Mouse (Mus musculus) CH12.LX (cell line): ENCODE measurements at regions not wholly inside any gene's neighbourhood (a gene's known extent, or its start where the extent isn't known, plus 50 kb on each side); places are given as distances from the start of the nearest gene placed in this dataset.

Experiments used
- DNase-seq: peaks from one replicate; pipeline ENCODE4 v3.0.0-alpha.2; 2013; ENCODE audit errors: extremely low read depth
- H3K27ac ChIP-seq: 2 replicates; pipeline ENCODE4 v1.5.1; 2012; ENCODE audit warnings: low read depth, mild to moderate bottlenecking, control low read depth, moderate library complexity; ENCODE audit not compliant: insufficient read depth
- H3K27me3 ChIP-seq: replicated peaks from 2 replicates; pipeline ENCODE3; 2012; ENCODE audit warnings: inconsistent platforms
- H3K36me3 ChIP-seq, 2 experiments: replicated peaks in 1 of 2; 2 replicates each; pipeline versions ENCODE3 to v1.6.1; 2012; ENCODE audit warnings: inconsistent platforms in 1 of 2, low read length in 1 of 2, mild to moderate bottlenecking in 1 of 2, mixed read lengths in 1 of 2, moderate library complexity in 1 of 2; ENCODE audit not compliant: control insufficient read depth in 1 of 2, insufficient read depth in 1 of 2
- H3K4me1 ChIP-seq, 2 experiments: 2 replicates each; pipeline ENCODE4 v1.6.1; 2012; ENCODE audit warnings: inconsistent platforms in 1 of 2, moderate library complexity in 1 of 2; ENCODE audit not compliant: insufficient read depth in 2 of 2, control insufficient read depth in 1 of 2
- H3K4me2 ChIP-seq: 2 replicates; pipeline ENCODE4 v1.6.1; 2012; ENCODE audit warnings: low read depth, mild to moderate bottlenecking, control low read depth; ENCODE audit not compliant: poor library complexity, insufficient read depth, severe bottlenecking
- H3K4me3 ChIP-seq, 3 experiments: fragments of 150-350 bp in 1 of 3; sonication (generic) in 1 of 3; replicated peaks in 1 of 3; 2 replicates each; pipeline versions ENCODE3 to v1.5.1; 2011 to 2012; ENCODE audit warnings: low read depth in 2 of 3, low read length in 2 of 3, mild to moderate bottlenecking in 2 of 3, moderate library complexity in 2 of 3, control low read depth in 1 of 3, improper control_type of control experiment in 1 of 3, inconsistent platforms in 1 of 3, mixed read lengths in 1 of 3; ENCODE audit not compliant: poor library complexity in 1 of 3
- H3K79me2 ChIP-seq: replicated peaks from 2 replicates; pipeline ENCODE4 v1.6.1; 2012; ENCODE audit warnings: mild to moderate bottlenecking, moderate library complexity; ENCODE audit not compliant: control insufficient read depth, poor library complexity, insufficient read depth, severe bottlenecking; ENCODE audit errors: extremely low read depth
- H3K9ac ChIP-seq: 2 replicates; pipeline ENCODE4 v1.6.1; 2012; ENCODE audit warnings: low read depth, mild to moderate bottlenecking, control low read depth, moderate library complexity; ENCODE audit not compliant: insufficient read depth
- H3K9me3 ChIP-seq: replicated peaks from 2 replicates; pipeline ENCODE3; 2012; ENCODE audit warnings: low read length, inconsistent platforms, mixed read lengths
- CHD2 ChIP-seq: IDR thresholded peaks from 2 replicates; pipeline ENCODE4 v1.6.1; 2011; ENCODE audit warnings: low read length, improper control_type of control experiment
- CTCF ChIP-seq, 2 experiments: IDR thresholded peaks in 1 of 2; conservative IDR thresholded peaks in 1 of 2; 2 replicates each; pipeline ENCODE4 v1.5.1; 2011 to 2012; ENCODE audit warnings: low read depth in 2 of 2, low read length in 2 of 2, improper control_type of control experiment in 1 of 2, inconsistent platforms in 1 of 2, mild to moderate bottlenecking in 1 of 2, moderate library complexity in 1 of 2
- E2F4 ChIP-seq: IDR thresholded peaks from 2 replicates; pipeline ENCODE4 v1.6.1; 2011; ENCODE audit warnings: low read depth, low read length, improper control_type of control experiment; ENCODE audit not compliant: insufficient replicate concordance
- ELF1 ChIP-seq: IDR thresholded peaks from 2 replicates; pipeline ENCODE4 v1.6.1; 2014; ENCODE audit warnings: low read depth, mild to moderate bottlenecking, inconsistent platforms, low read length, improper control_type of control experiment
- EP300 ChIP-seq: IDR thresholded peaks from 2 replicates; pipeline ENCODE4 v1.6.1; 2011; ENCODE audit warnings: low read length, improper control_type of control experiment
- ETS1 ChIP-seq: conservative IDR thresholded peaks from 2 replicates; pipeline ENCODE4 v1.6.1; 2012; ENCODE audit warnings: low read depth, mild to moderate bottlenecking, inconsistent platforms, low read length, improper control_type of control experiment, moderate library complexity
- IRF4 ChIP-seq: IDR thresholded peaks from 2 replicates; pipeline ENCODE4 v1.6.1; 2014; ENCODE audit warnings: low read depth, mild to moderate bottlenecking, inconsistent platforms, low read length, improper control_type of control experiment
- JUN ChIP-seq: IDR thresholded peaks from 2 replicates; pipeline ENCODE4 v1.6.1; 2011; ENCODE audit warnings: low read depth, mild to moderate bottlenecking, low read length, improper control_type of control experiment, moderate library complexity; ENCODE audit not compliant: insufficient read depth
- JUND ChIP-seq: conservative IDR thresholded peaks from 2 replicates; pipeline ENCODE4 v1.6.1; 2011; ENCODE audit warnings: low read depth, low read length, improper control_type of control experiment
- KAT2A ChIP-seq: IDR thresholded peaks from 2 replicates; pipeline ENCODE4 v1.6.1; 2012; ENCODE audit warnings: low read length, improper control_type of control experiment, inconsistent platforms; ENCODE audit not compliant: insufficient replicate concordance
- MAFK ChIP-seq: IDR thresholded peaks from 2 replicates; pipeline ENCODE4 v1.6.1; 2011; ENCODE audit warnings: low read length, improper control_type of control experiment; ENCODE audit not compliant: insufficient replicate concordance
- MAX ChIP-seq: IDR thresholded peaks from 2 replicates; pipeline ENCODE4 v1.6.1; 2011; ENCODE audit warnings: low read length, improper control_type of control experiment
- MAZ ChIP-seq: IDR thresholded peaks from 2 replicates; pipeline ENCODE4 v1.6.1; 2012; ENCODE audit warnings: low read depth, mild to moderate bottlenecking, inconsistent platforms, low read length, improper control_type of control experiment, moderate library complexity
- MEF2A ChIP-seq: IDR thresholded peaks from 2 replicates; pipeline ENCODE4 v1.6.1; 2014; ENCODE audit warnings: low read depth, mild to moderate bottlenecking, inconsistent platforms, low read length, improper control_type of control experiment, borderline replicate concordance
- MYC ChIP-seq: IDR thresholded peaks from 2 replicates; pipeline ENCODE4 v1.6.1; 2011; ENCODE audit warnings: low read depth, mild to moderate bottlenecking, improper control_type of control experiment, low read length
- NELFE ChIP-seq: IDR thresholded peaks from 2 replicates; pipeline ENCODE4 v1.6.1; 2011; ENCODE audit warnings: low read depth, low read length, improper control_type of control experiment
- PAX5 ChIP-seq: IDR thresholded peaks from 2 replicates; pipeline ENCODE4 v1.6.1; 2012; ENCODE audit warnings: low read length, inconsistent platforms, mixed read lengths
- POLR2A ChIP-seq: IDR thresholded peaks from 2 replicates; pipeline ENCODE4 v1.6.1; 2011; ENCODE audit warnings: low read depth, mild to moderate bottlenecking, improper control_type of control experiment, low read length
- POLR2AphosphoS2 ChIP-seq: IDR thresholded peaks from 2 replicates; pipeline ENCODE4 v1.6.1; 2011; ENCODE audit warnings: low read depth, low read length, improper control_type of control experiment
- RAD21 ChIP-seq: IDR thresholded peaks from 2 replicates; pipeline ENCODE4 v1.6.1; 2011; ENCODE audit warnings: low read depth, mild to moderate bottlenecking, low read length, improper control_type of control experiment, moderate library complexity
- SMC3 ChIP-seq: IDR thresholded peaks from 2 replicates; pipeline ENCODE4 v1.6.1; 2011; ENCODE audit warnings: low read depth, low read length, improper control_type of control experiment
- TBP ChIP-seq: conservative IDR thresholded peaks from 2 replicates; pipeline ENCODE4 v1.6.1; 2011; ENCODE audit warnings: low read depth, low read length, improper control_type of control experiment
- UBTF ChIP-seq: IDR thresholded peaks from 2 replicates; pipeline ENCODE4 v1.6.1; 2012; ENCODE audit warnings: low read depth, mild to moderate bottlenecking, inconsistent platforms, low read length, improper control_type of control experiment, moderate library complexity
- USF1 ChIP-seq: IDR thresholded peaks from 2 replicates; pipeline ENCODE4 v1.6.1; 2014; ENCODE audit warnings: low read depth, mild to moderate bottlenecking, inconsistent platforms, low read length, improper control_type of control experiment
- USF2 ChIP-seq: conservative IDR thresholded peaks from 2 replicates; pipeline ENCODE4 v1.6.1; 2011; ENCODE audit warnings: low read depth, low read length, improper control_type of control experiment
- ZC3H11A ChIP-seq: IDR thresholded peaks from 2 replicates; pipeline ENCODE4 v1.6.1; 2012; ENCODE audit warnings: low read depth, mild to moderate bottlenecking, inconsistent platforms, low read length, improper control_type of control experiment
- ZKSCAN1 ChIP-seq: IDR thresholded peaks from 2 replicates; pipeline ENCODE4 v1.6.1; 2012; ENCODE audit warnings: low read depth, inconsistent platforms, low read length, improper control_type of control experiment, borderline replicate concordance
- ZNF384 ChIP-seq: IDR thresholded peaks from 2 replicates; pipeline ENCODE4 v1.6.1; 2012; ENCODE audit warnings: low read depth, low read length, improper control_type of control experiment, inconsistent platforms
- dilution Hi-C: fragments of 300-500 bp; cut with MboI; formaldehyde crosslinking; loops from 2 replicates; pipeline ENCODE4 v1.14.3; 2020; ENCODE audit warnings: low sequenced_read_pairs; ENCODE audit not compliant: extremely low pct_unique_long_range_greater_than_20kb, extremely low pct_ligation_motif_present
- in situ Hi-C: fragments of 300-500 bp; cut with MboI; formaldehyde crosslinking; loops from 3 replicates; pipeline ENCODE4 v1.14.3; 2019; ENCODE audit warnings: low sequenced_read_pairs, low pct_ligation_motif_present, low pct_unique_long_range_greater_than_20kb, mixed read lengths

DNA sequence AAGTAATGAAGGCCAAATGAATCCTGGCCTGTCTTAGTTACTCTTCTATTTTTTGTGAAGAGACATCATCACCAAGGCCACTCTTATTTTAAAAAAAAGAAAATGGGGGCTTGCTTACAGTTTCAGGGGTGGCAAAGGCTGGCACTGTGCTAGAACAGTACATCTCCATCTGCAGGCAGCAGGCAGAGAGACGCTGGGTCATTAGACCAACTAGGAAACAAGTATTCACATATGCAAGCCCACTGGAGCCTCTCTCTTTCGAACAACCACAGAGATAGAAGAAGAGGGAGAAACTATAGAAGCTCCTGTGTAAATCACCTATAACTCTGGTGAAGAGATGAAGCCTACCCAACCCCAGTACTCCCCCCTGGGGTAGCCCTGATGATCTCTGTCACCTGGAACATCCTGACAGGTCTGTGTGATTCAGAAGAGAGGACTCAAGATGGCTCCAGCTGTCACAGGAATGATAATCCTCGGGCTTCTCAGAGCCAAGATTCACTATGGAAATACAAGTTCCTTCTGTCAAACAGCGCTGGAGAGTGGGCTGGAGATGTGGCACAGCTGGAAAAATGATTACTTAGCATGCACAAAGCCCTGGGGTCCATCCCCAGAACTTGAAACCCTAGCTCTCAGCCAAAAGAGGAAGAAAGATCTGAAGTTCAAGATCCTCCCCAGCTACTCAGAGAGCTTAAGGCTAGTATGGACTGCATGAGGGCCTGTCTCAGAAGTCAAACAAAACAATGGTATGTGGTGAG is 395.8 kb downstream of the Actr3 start:
- Histone ChIP-seq H3K36me3 (no peaks in the 10 kb centered on the region), H3K9me3 (peaks cover 23% of the 10 kb centered on the region), H3K9ac (no peak overlapping the region), H3K4me3 (no peak overlapping the region), H3K27me3 (no peaks in the 10 kb centered on the region), H3K79me2 (no peaks in the 10 kb centered on the region), H3K4me2 (no peak overlapping the region), H3K27ac (no peak overlapping the region), H3K4me1 (no peaks in the 10 kb centered on the region)
- no peak for DNase-seq
- TF ChIP-seq JUND (no peak), PAX5 (no peak), KAT2A (no peak), USF2 (no peak), CTCF (conservative IDR thresholded peaks at IDR 0.05 in 1 of 2, IDR thresholded peaks at IDR 0.05 in 1 of 2; ENCODE audit: low read depth in 2 of 2, low read length in 2 of 2) (no peak), MAFK (no peak), RAD21 (no peak), SMC3 (no peak), ETS1 (no peak), CHD2 (no peak)
- in situ Hi-C loops = no loop called here
- dilution Hi-C loops = no loop called here

GRCm38 (mm10) chr1:125013301-125013700 is 422.2 kb downstream of the Actr3 start:
- TF ChIP-seq USF1 (no peak), USF2 (no peak), PAX5 (no peak), MAZ (no peak)
- no peak for DNase-seq
- Histone ChIP-seq H3K4me3 (no peak overlapping the region), H3K9ac (no peak overlapping the region), H3K27me3 (no peaks in the 10 kb centered on the region), H3K9me3 (peaks cover 27% of the 10 kb centered on the region), H3K4me2 (no peak overlapping the region), H3K79me2 (no peaks in the 10 kb centered on the region), H3K4me1 (no peaks in the 10 kb centered on the region), H3K27ac (no peak overlapping the region), H3K36me3 (no peaks in the 10 kb centered on the region)
- in situ Hi-C loops (no loop called here), dilution Hi-C loops (no loop called here)

DNA sequence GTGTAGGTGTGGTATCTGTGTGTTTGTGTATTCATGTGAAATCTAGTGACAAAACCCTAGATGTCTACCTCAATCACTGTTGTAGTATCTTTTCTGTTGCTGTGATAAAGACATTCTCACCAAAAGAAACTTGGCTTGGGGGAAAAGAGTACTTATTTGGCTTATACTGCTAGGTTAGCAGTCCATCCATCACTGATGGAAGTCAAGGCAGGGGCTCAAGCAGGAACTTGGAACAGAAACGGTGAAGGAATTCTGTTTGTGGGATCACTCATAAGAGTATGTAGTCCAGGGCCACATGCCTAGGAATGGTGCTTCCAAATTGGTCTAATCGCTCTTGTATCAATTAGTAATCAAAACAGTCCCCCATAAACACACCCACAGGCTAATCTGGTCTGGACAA is 423.6 kb downstream of the Actr3 start:
- TF ChIP-seq POLR2A = no peak
- no peak for TF ChIP-seq JUN
- TF ChIP-seq EP300 = no peak
- TF ChIP-seq ELF1 = no peak
- no peak for TF ChIP-seq ZKSCAN1
- no peak for TF ChIP-seq MAZ
- TF ChIP-seq MEF2A = no peak
- TF ChIP-seq ZNF384 = no peak
- TF ChIP-seq CHD2 = no peak
- no peak for TF ChIP-seq IRF4
- TF ChIP-seq RAD21 = no peak
- no peak for TF ChIP-seq UBTF
- TF ChIP-seq NELFE = no peak
- TF ChIP-seq MAX = no peak
- no peak for TF ChIP-seq ZC3H11A
- no peak for TF ChIP-seq E2F4
- TF ChIP-seq POLR2AphosphoS2 = no peak
- no peak for TF ChIP-seq MYC
- TF ChIP-seq TBP = no peak
- peaks cover 29% of the 10 kb centered on the region for H3K9me3 ChIP-seq
- no peak overlapping the region for H3K9ac ChIP-seq
- H3K79me2 ChIP-seq = no peaks in the 10 kb centered on the region
- in situ Hi-C loops = no loop called here
- H3K4me1 ChIP-seq = no peaks in the 10 kb centered on the region
- H3K36me3 ChIP-seq = no peaks in the 10 kb centered on the region
- H3K27me3 ChIP-seq = no peaks in the 10 kb centered on the region
- dilution Hi-C loops = no loop called here
- no peak overlapping the region for H3K4me2 ChIP-seq
- DNase-seq = no peak
- H3K27ac ChIP-seq = no peak overlapping the region
- no peak overlapping the region for H3K4me3 ChIP-seq
